Mouse (Mus musculus): ENCODE measurements at regions not wholly inside any gene's neighbourhood (a gene's known extent, or its start where the extent isn't known, plus 50 kb on each side); places are given as distances from the start of the nearest gene placed in this dataset.
A peak's percentile ranks its signal among the peaks of the same experiment; 100 is the strongest.

GRCm38 (mm10) chr15:36870717-36871116 lies 136.9 kb downstream of the Zfp706 start:
- DNase-seq: no peak
- whole genome bisulfite sequencing: 96% methylated on average over 7 of the region's 7 CpGs
- Histone ChIP-seq H3K27ac (ENCODE audit: insufficient read depth, low read length) (no peak overlapping the region), H3K4me3 (replicated peaks; ENCODE audit: insufficient read depth, low read depth, low read length) (no peak overlapping the region), H3K4me1 (ENCODE audit: control insufficient read depth, insufficient read depth, low read length) (peaks cover 3% of the 10 kb centered on the region; the same call in 1 of the 2 replicates), H3K27me3 (ENCODE audit: control insufficient read depth, insufficient read depth, low read length) (no peaks in the 10 kb centered on the region)
- TF ChIP-seq CTCF (IDR thresholded peaks at IDR 0.05; ENCODE audit: borderline replicate concordance, insufficient read depth, low read depth, low read length) (no peak), POLR2A (IDR thresholded peaks at IDR 0.05; ENCODE audit: borderline replicate concordance, insufficient read depth, low read length) (no peak)

- TF ChIP-seq CTCF (IDR thresholded peaks at IDR 0.05; ENCODE audit: borderline replicate concordance, insufficient read depth, low read depth, low read length) (no peak), POLR2A (IDR thresholded peaks at IDR 0.05; ENCODE audit: borderline replicate concordance, insufficient read depth, low read length) (no peak)
- H3K27me3 ChIP-seq (ENCODE audit: control insufficient read depth, insufficient read depth, low read length): no peaks in the 10 kb centered on the region
- WGBS: 87% methylated on average over 9 of the region's 9 CpGs
These were observed 137.5 kb downstream of the Zfp706 start for GRCm38 (mm10) chr15:36870094-36870493.

GRCm38 (mm10) chr15:36866088-36866487 lies 141.5 kb downstream of the Zfp706 start:
- Histone ChIP-seq H3K27me3 (ENCODE audit: control insufficient read depth, insufficient read depth, low read length) (no peaks in the 10 kb centered on the region), H3K4me1 (ENCODE audit: control insufficient read depth, insufficient read depth, low read length) (peaks cover 7% of the 10 kb centered on the region), H3K27ac (ENCODE audit: insufficient read depth, low read length) (no peak overlapping the region), H3K4me3 (replicated peaks; ENCODE audit: insufficient read depth, low read depth, low read length) (no peak overlapping the region)
- DNase-seq: no peak
- no peak for TF ChIP-seq POLR2A (IDR thresholded peaks at IDR 0.05; ENCODE audit: borderline replicate concordance, insufficient read depth, low read length)
- no peak for TF ChIP-seq CTCF (IDR thresholded peaks at IDR 0.05; ENCODE audit: borderline replicate concordance, insufficient read depth, low read depth, low read length)
- 41% methylated on average over 1 of the region's 1 CpGs for WGBS

More at GRCm38 (mm10) chr15:36870094-36870493, 137.5 kb downstream of the Zfp706 start:
- no peak for DNase-seq
- Histone ChIP-seq H3K4me1 (ENCODE audit: control insufficient read depth, insufficient read depth, low read length) (peaks cover 3% of the 10 kb centered on the region; the same call in 1 of the 2 replicates), H3K4me3 (replicated peaks; ENCODE audit: insufficient read depth, low read depth, low read length) (no peak overlapping the region), H3K27ac (ENCODE audit: insufficient read depth, low read length) (no peak overlapping the region)

GRCm38 (mm10) chr15:36865332-36865731 lies 142.2 kb downstream of the Zfp706 start:
- TF ChIP-seq CTCF (IDR thresholded peaks at IDR 0.05; ENCODE audit: borderline replicate concordance, insufficient read depth, low read depth, low read length): no peak
- TF ChIP-seq POLR2A (IDR thresholded peaks at IDR 0.05; ENCODE audit: borderline replicate concordance, insufficient read depth, low read length): no peak
- no peak overlapping the region for H3K4me3 ChIP-seq (replicated peaks; ENCODE audit: insufficient read depth, low read depth, low read length)
- H3K27me3 ChIP-seq (ENCODE audit: control insufficient read depth, insufficient read depth, low read length): no peaks in the 10 kb centered on the region
- peaks cover 7% of the 10 kb centered on the region for H3K4me1 ChIP-seq (ENCODE audit: control insufficient read depth, insufficient read depth, low read length)
- H3K27ac ChIP-seq (ENCODE audit: insufficient read depth, low read length): no peak overlapping the region
- 43% methylated on average over 3 of the region's 3 CpGs for WGBS
- no peak for DNase-seq

GRCm38 (mm10) chr15:36864046-36864445 lies 143.5 kb downstream of the Zfp706 start:
- H3K27me3 ChIP-seq (ENCODE audit: control insufficient read depth, insufficient read depth, low read length): no peaks in the 10 kb centered on the region
- no peak overlapping the region for H3K4me3 ChIP-seq (replicated peaks; ENCODE audit: insufficient read depth, low read depth, low read length)
- no peak for DNase-seq
- 8% methylated on average over 2 of the region's 2 CpGs for WGBS
- TF ChIP-seq POLR2A (IDR thresholded peaks at IDR 0.05; ENCODE audit: borderline replicate concordance, insufficient read depth, low read length) (no peak), CTCF (IDR thresholded peaks at IDR 0.05; ENCODE audit: borderline replicate concordance, insufficient read depth, low read depth, low read length) (no peak)
- H3K4me1 ChIP-seq (ENCODE audit: control insufficient read depth, insufficient read depth, low read length): peaks cover 7% of the 10 kb centered on the region
- no peak overlapping the region; the same call in 1 of the 2 replicates for H3K27ac ChIP-seq (ENCODE audit: insufficient read depth, low read length)

- WGBS: 93% methylated on average over 4 of the region's 4 CpGs
These were observed 148.9 kb downstream of the Zfp706 start for GRCm38 (mm10) chr15:36858711-36859110.

GRCm38 (mm10) chr15:36857622-36858021 lies 150.0 kb downstream of the Zfp706 start:
- Histone ChIP-seq H3K4me1 (ENCODE audit: control insufficient read depth, insufficient read depth, low read length) (peaks cover 15% of the 10 kb centered on the region), H3K27me3 (ENCODE audit: control insufficient read depth, insufficient read depth, low read length) (no peaks in the 10 kb centered on the region), H3K4me3 (replicated peaks; ENCODE audit: insufficient read depth, low read depth, low read length) (no peak overlapping the region), H3K27ac (ENCODE audit: insufficient read depth, low read length) (no peak overlapping the region)
- TF ChIP-seq CTCF (IDR thresholded peaks at IDR 0.05; ENCODE audit: borderline replicate concordance, insufficient read depth, low read depth, low read length) (no peak), POLR2A (IDR thresholded peaks at IDR 0.05; ENCODE audit: borderline replicate concordance, insufficient read depth, low read length) (no peak)
- WGBS: 96% methylated on average over 1 of the region's 1 CpGs
- no peak for DNase-seq

More at GRCm38 (mm10) chr15:36858711-36859110, 148.9 kb downstream of the Zfp706 start:
- no peak overlapping the region for H3K27ac ChIP-seq (ENCODE audit: insufficient read depth, low read length)
- DNase-seq: no peak
- no peak overlapping the region for H3K4me3 ChIP-seq (replicated peaks; ENCODE audit: insufficient read depth, low read depth, low read length)
- peaks cover 17% of the 10 kb centered on the region for H3K4me1 ChIP-seq (ENCODE audit: control insufficient read depth, insufficient read depth, low read length)
- TF ChIP-seq CTCF (IDR thresholded peaks at IDR 0.05; ENCODE audit: borderline replicate concordance, insufficient read depth, low read depth, low read length): no peak
- TF ChIP-seq POLR2A (IDR thresholded peaks at IDR 0.05; ENCODE audit: borderline replicate concordance, insufficient read depth, low read length): no peak
- H3K27me3 ChIP-seq (ENCODE audit: control insufficient read depth, insufficient read depth, low read length): no peaks in the 10 kb centered on the region

- no peak for TF ChIP-seq CTCF (IDR thresholded peaks at IDR 0.05; ENCODE audit: borderline replicate concordance, insufficient read depth, low read depth, low read length)
- TF ChIP-seq POLR2A (IDR thresholded peaks at IDR 0.05; ENCODE audit: borderline replicate concordance, insufficient read depth, low read length): no peak
- H3K4me3 ChIP-seq (replicated peaks; ENCODE audit: insufficient read depth, low read depth, low read length): no peak overlapping the region
- 38% methylated on average over 7 of the region's 7 CpGs for WGBS
- no peaks in the 10 kb centered on the region for H3K27me3 ChIP-seq (ENCODE audit: control insufficient read depth, insufficient read depth, low read length)
- H3K4me1 ChIP-seq (ENCODE audit: control insufficient read depth, insufficient read depth, low read length): peaks cover 15% of the 10 kb centered on the region
- H3K27ac ChIP-seq (ENCODE audit: insufficient read depth, low read length): 0 out of 2 replicates have a peak overlapping the region, but pooled peaks have one; percentile 19
- peak; percentile 32 to 53 for DNase-seq
These were observed 151.9 kb downstream of the Zfp706 start for GRCm38 (mm10) chr15:36855550-36856131.
